Mouse (Mus musculus) lung, postnatal 0 days (tissue): ENCODE measurements at regions not wholly inside any gene's neighbourhood (a gene's known extent, or its start where the extent isn't known, plus 50 kb on each side); places are given as distances from the start of the nearest gene placed in this dataset.

Experiments
- CTCF ChIP-seq: IDR thresholded peaks from 2 replicates; pipeline ENCODE4 v1.5.1; 2016; ENCODE audit warnings: antibody characterized with exemption, mild to moderate bottlenecking
- EP300 ChIP-seq: IDR thresholded peaks from 2 replicates; pipeline ENCODE4 v1.6.1; 2016; ENCODE audit warnings: antibody characterized with exemption, mild to moderate bottlenecking, control low read depth

GRCm38 (mm10) chr9:69845210-69845609, 84.5 kb upstream of the Foxb1 start:
- TF ChIP-seq CTCF (no peak), EP300 (no peak)
